Mouse (Mus musculus) left cerebral cortex, postnatal 10 days (tissue): ENCODE results near the gene Acad11. TPM values are rescaled to one million over a fixed set of nuclear protein-coding genes. Genes with fewer than 3 reads are reported as not detected.

Experiments used
- DNase-seq, 2 experiments: peaks; one replicate each; pipeline ENCODE4 v3.0.0; 2021 to 2022; ENCODE audit warnings: low spot score in 2 of 2, mixed read lengths in 1 of 2; ENCODE audit errors: extremely low spot score in 1 of 2
- intact Hi-C: fragments of 180-260 bp; cut with DNase I; formaldehyde crosslinking; loops from one replicate; pipeline ENCODE4 v1.15.1; 2025
- total RNA-seq, 2 experiments: library from RNA; stranded (reverse); gene quantifications; 2 replicates each; pipeline ENCODE4 v1.2.3; 2021

Acad11 gene
- total RNA-seq: 10 to 100 TPM; 15.4 to 15.6 TPM

- intact Hi-C loops: no loop called here
- DNase-seq: peak; percentile 82 to 87
Measured at GRCm38 (mm10) chr9:104063244-104063961, at the start of gene Acad11. TSS of gene Acad11 (plus strand) at chr9:104063377.

GRCm38 (mm10) chr9:104014526-104014925 is 48.7 kb upstream of the Acad11 start:
- DNase-seq: no peak
- intact Hi-C loops: no loop called here

GRCm38 (mm10) chr9:104021026-104021425 is 42.2 kb upstream of the Acad11 start:
- DNase-seq: no peak
- intact Hi-C loops: no loop called here

GRCm38 (mm10) chr9:104027186-104027585 is 36.0 kb upstream of the Acad11 start:
- intact Hi-C loops: no loop called here
- DNase-seq: no peak

- intact Hi-C loops: no loop called here
- DNase-seq: no peak
Measured at GRCm38 (mm10) chr9:104029861-104030260, 33.3 kb upstream of the Acad11 start.

GRCm38 (mm10) chr9:104034231-104034630 is 28.9 kb upstream of the Acad11 start:
- no peak for DNase-seq
- intact Hi-C loops: no loop called here

GRCm38 (mm10) chr9:104034718-104035117 is 28.5 kb upstream of the Acad11 start:
- no peak for DNase-seq
- intact Hi-C loops: no loop called here

GRCm38 (mm10) chr9:104035261-104036015 is 27.7 kb upstream of the Acad11 start:
- DNase-seq: peak; percentile 33 to 85
- intact Hi-C loops: no loop called here

- no peak for DNase-seq
- intact Hi-C loops: no loop called here
Measured at GRCm38 (mm10) chr9:104038266-104038665, 24.9 kb upstream of the Acad11 start.

- DNase-seq: no peak
- intact Hi-C loops: no loop called here
Measured at GRCm38 (mm10) chr9:104039031-104039695, 24.0 kb upstream of the Acad11 start.

GRCm38 (mm10) chr9:104039742-104040141 is 23.4 kb upstream of the Acad11 start:
- no peak for DNase-seq
- intact Hi-C loops: no loop called here

- intact Hi-C loops: no loop called here
- no peak for DNase-seq
Measured at GRCm38 (mm10) chr9:104040362-104040761, 22.8 kb upstream of the Acad11 start, which contains the start of gene Gm28305. TSS of gene Gm28305 (plus strand) at chr9:104040662.

- no peak for DNase-seq
- intact Hi-C loops: no loop called here
Measured at GRCm38 (mm10) chr9:104043676-104044075, 19.5 kb upstream of the Acad11 start.

- intact Hi-C loops: loop anchor here (5.0 kb wide), 1 partner anchor 136 kb away; no protein-coding TSS in a partner anchor
Measured at GRCm38 (mm10) chr9:104051028-104051427, 12.1 kb upstream of the Acad11 start.

GRCm38 (mm10) chr9:104062430-104063243 is 540 bp upstream of the Acad11 start, which contains the start of gene Uba5:
TSS of gene Uba5 (minus strand) at chr9:104063134.
- DNase-seq: peak; percentile 48 to 89
- intact Hi-C loops: no loop called here

More at GRCm38 (mm10) chr9:104051028-104051427, 12.1 kb upstream of the Acad11 start:
- no peak for DNase-seq

- intact Hi-C loops: no loop called here
- no peak for DNase-seq
Measured at GRCm38 (mm10) chr9:104064571-104064970, 1.4 kb downstream of the Acad11 start.

- intact Hi-C loops: no loop called here
Measured at GRCm38 (mm10) chr9:104070241-104070640, 7.1 kb downstream of the Acad11 start.

GRCm38 (mm10) chr9:104070863-104071604 is 7.9 kb downstream of the Acad11 start:
- no peak for DNase-seq
- intact Hi-C loops: no loop called here

More at GRCm38 (mm10) chr9:104070241-104070640, 7.1 kb downstream of the Acad11 start:
- no peak for DNase-seq
